Mouse (Mus musculus) neutrophil, adult 83 days (primary cell): Measurements from ENCODE around the gene Dazap2. TPM values are rescaled to one million over a fixed set of nuclear protein-coding genes. Genes with fewer than 3 reads are reported as not detected.

Experiments used
- total RNA-seq, 2 experiments: library from RNA; stranded (reverse); gene quantifications; one replicate each; pipeline ENCODE4 v1.2.4; 2023

Dazap2 gene
- total RNA-seq: 100 to 1,000 TPM; 411 to 444 TPM

GRCm38 (mm10) chr15:100614996-100615824 is at the start of gene Dazap2:
Gene Dazap2, plus strand, starts transcription at chr15:100615349.

DNA sequence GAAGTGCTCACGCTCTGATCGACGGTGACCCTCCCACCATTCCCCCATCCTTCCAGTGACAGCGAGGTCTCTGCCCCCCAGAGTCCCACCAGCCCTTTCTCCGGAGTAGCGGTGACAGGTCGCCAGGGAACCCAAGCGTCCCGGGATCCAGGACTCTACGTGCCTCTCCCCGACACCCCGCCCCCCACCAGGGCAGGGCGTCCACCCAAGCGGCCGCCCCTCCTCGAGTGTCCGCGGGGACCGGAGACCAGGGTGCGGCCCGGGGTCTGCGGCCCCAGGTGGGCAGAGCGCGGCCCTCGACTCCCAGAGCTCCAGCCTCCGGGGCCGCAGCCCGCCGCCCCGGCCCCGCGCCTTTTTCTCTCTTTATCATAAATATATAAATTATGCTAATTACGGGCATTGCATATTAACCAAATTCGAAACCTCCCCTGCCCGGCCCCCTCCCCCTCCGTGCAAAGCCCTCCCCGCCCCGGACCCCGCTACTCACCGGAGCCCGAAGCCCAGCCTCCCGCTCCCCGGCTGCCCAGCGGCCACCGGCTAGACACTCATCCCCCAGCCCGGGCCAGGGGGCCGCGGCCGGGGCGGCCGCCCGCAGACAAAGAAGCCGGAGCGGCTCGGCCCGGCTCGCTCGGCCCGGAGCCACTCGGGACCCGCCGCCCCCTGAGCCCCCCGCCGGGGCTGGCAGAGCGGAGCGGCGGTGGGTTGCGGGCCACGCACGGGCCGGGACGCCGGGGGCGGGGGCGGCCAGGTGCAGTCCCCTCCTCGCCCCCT is 15.7 kb upstream of the Dazap2 start, which contains the start of gene Pou6f1:
Gene Pou6f1, minus strand, starts transcription at position 709 of the 771 bp plus-strand sequence.

GRCm38 (mm10) chr15:100636700-100637501 is 21.8 kb downstream of the Dazap2 start, which contains the start of gene Smagp:
Gene Smagp, minus strand, starts transcription at chr15:100636940.

GRCm38 (mm10) chr15:100669337-100669736 is 54.2 kb downstream of the Dazap2 start, which contains the start of gene Bin2:
Gene Bin2, minus strand, starts transcription at chr15:100669553.

Other genes with a start within 250 kb of the Dazap2 start
- not detected for gene Gm5475, start 193.2 kb upstream of the Dazap2 start, total RNA-seq
- gene Slc11a2, start 190.3 kb upstream of the Dazap2 start, total RNA-seq: 10 to 100 TPM; 17.3 to 22.6 TPM
- 10 to 100 TPM; 10.4 to 10.6 TPM for gene Letmd1, start 146.3 kb upstream of the Dazap2 start, total RNA-seq
- gene Csrnp2, start 119.9 kb upstream of the Dazap2 start, total RNA-seq: 1 to 10 TPM; 1.1 to 1.3 TPM
- gene Tfcp2, start 63.3 kb upstream of the Dazap2 start, total RNA-seq: 1 to 10 TPM; 3.7 to 4.6 TPM
- gene Pou6f1, start 15.4 kb upstream of the Dazap2 start, total RNA-seq: 1 to 10 TPM; 1.3 to 1.6 TPM
- gene Smagp, start 21.6 kb downstream of the Dazap2 start, total RNA-seq: 1 to 10 TPM; 2.5 to 3.4 TPM
- 100 to 1,000 TPM; 235 to 265 TPM for gene Bin2, start 54.2 kb downstream of the Dazap2 start, total RNA-seq
- gene Cela1, start 72.6 kb downstream of the Dazap2 start, total RNA-seq: 1 to 10 TPM; 2.7 to 6.7 TPM
- 1 to 10 TPM; 6.1 to 6.5 TPM for gene Galnt6, start 114.0 kb downstream of the Dazap2 start, total RNA-seq
- gene Slc4a8, start 146.4 kb downstream of the Dazap2 start, total RNA-seq: 1 to 10 TPM; 1.4 to 2.0 TPM